Comparison of ENCODE assay signal across 9 mouse cellular contexts in the genomic region with DNA sequence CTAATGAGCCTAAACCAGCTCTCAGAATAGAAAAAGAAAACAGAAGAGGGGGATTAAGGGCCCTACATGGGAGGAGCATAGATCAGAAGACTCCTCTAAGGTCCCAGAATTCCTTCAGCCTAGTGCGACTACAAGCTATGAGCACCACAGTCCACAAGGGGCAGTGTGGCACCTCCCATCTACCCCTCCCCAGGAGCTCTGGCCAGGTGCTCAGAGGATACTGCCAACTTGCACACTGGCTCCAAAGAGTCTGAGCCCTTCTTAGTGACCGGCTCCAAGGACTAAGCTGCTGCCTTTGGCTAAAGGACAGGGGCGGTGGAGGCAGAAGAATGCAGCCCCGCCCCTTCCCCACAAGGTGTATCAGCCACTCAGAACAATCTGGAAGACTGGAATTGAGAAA.
DNase-seq lines count a peak whose midpoint lies in the region; ATAC-seq lines count a peak whose summit lies in the region.
"Had no signal": no experiment of that assay in that cellular context is flagged by ENCODE, and none has a peak within 500 bp of the region (broad histone marks: within the 10 kb centered on the region; RNA-seq: fewer than 3 reads in every experiment).

No protein-coding gene starts in this region.

- H3K9ac ChIP-seq in embryonic facial prominence, embryonic 14.5 days (ENCODE audit: low read depth, low read length): no peak overlapping the region
- no peak overlapping the region for H3K9ac ChIP-seq in midbrain, embryonic 13.5 days (replicated peaks)
- H3K9ac ChIP-seq: embryonic facial prominence, embryonic 13.5 days had no signal

- no peaks in the 10 kb centered on the region for H3K36me3 ChIP-seq in embryonic facial prominence, embryonic 14.5 days (ENCODE audit: control insufficient read depth, insufficient read depth, low read length)
- no peaks in the 10 kb centered on the region for H3K36me3 ChIP-seq in midbrain, embryonic 13.5 days
- H3K36me3 ChIP-seq: embryonic facial prominence, embryonic 13.5 days had no signal

- peak; percentile 45 for DNase-seq in ovary, postnatal 14 days (ENCODE audit: low spot score)
- no peak for DNase-seq in ovary, postnatal 10 days (ENCODE audit: low spot score)
- DNase-seq in adipocyte (ENCODE audit: low spot score): peak; percentile 24
- DNase-seq in embryonic facial prominence, embryonic 14.5 days (ENCODE audit: low spot score): peak; percentile 78
- DNase-seq in heart, postnatal 4 days: peak; percentile 75
- DNase-seq in kidney, postnatal 36 days: peak; percentile 85
- DNase-seq in thymus, postnatal 14 days: peak; percentile 68

- H3K4me1 ChIP-seq in embryonic facial prominence, embryonic 14.5 days (ENCODE audit: control insufficient read depth, insufficient read depth, low read length): peaks cover 26% of the 10 kb centered on the region
- H3K4me1 ChIP-seq in midbrain, embryonic 13.5 days (replicated peaks): peaks cover 99% of the 10 kb centered on the region

- H3K27ac ChIP-seq in embryonic facial prominence, embryonic 14.5 days (replicated peaks; ENCODE audit: low read depth, low read length): peak overlapping the region; percentile 29; the same call in 1 of the 2 replicates
- H3K27ac ChIP-seq in midbrain, embryonic 13.5 days: peak overlapping the region; percentile 71
- H3K27ac ChIP-seq: embryonic facial prominence, embryonic 13.5 days had no signal

- WGBS in embryonic facial prominence, embryonic 14.5 days: 24% methylated on average over 4 of the region's 4 CpGs
- WGBS in midbrain, embryonic 13.5 days: 21% methylated on average over 4 of the region's 4 CpGs

- no peaks in the 10 kb centered on the region for H3K9me3 ChIP-seq in embryonic facial prominence, embryonic 14.5 days (ENCODE audit: control insufficient read depth, low read length)
- H3K9me3 ChIP-seq in midbrain, embryonic 13.5 days: no peaks in the 10 kb centered on the region
- H3K9me3 ChIP-seq: embryonic facial prominence, embryonic 13.5 days had no signal

- H3K4me3 ChIP-seq in embryonic facial prominence, embryonic 14.5 days (ENCODE audit: low read depth, low read length): no peak overlapping the region
- no peak overlapping the region for H3K4me3 ChIP-seq in midbrain, embryonic 13.5 days (replicated peaks)
- H3K4me3 ChIP-seq: embryonic facial prominence, embryonic 13.5 days had no signal

- H3K27me3 ChIP-seq in embryonic facial prominence, embryonic 14.5 days (replicated peaks; ENCODE audit: control insufficient read depth, insufficient read depth, low read length): no peaks in the 10 kb centered on the region
- H3K27me3 ChIP-seq in midbrain, embryonic 13.5 days: no peaks in the 10 kb centered on the region
- H3K27me3 ChIP-seq: embryonic facial prominence, embryonic 13.5 days had no signal

- H3K4me2 ChIP-seq in embryonic facial prominence, embryonic 14.5 days (ENCODE audit: low read depth, low read length): no peak overlapping the region
- H3K4me2 ChIP-seq in midbrain, embryonic 13.5 days (replicated peaks): no peak overlapping the region
- H3K4me2 ChIP-seq: embryonic facial prominence, embryonic 13.5 days had no signal

- ATAC-seq in embryonic facial prominence, embryonic 14.5 days (ENCODE audit: low read depth): peak; percentile 58; the same call in 1 of the 2 replicates
- 0 out of 2 replicates have a peak, but pooled peaks have one; percentile 16 for ATAC-seq in midbrain, embryonic 13.5 days
